Mouse (Mus musculus) hindbrain, embryonic 14.5 days (tissue): ENCODE results near the gene Edem3. TPM values are rescaled to one million over a fixed set of nuclear protein-coding genes. Genes with fewer than 3 reads are reported as not detected.
"Not testable (repeated sequence)": the region's sequence is repeated elsewhere in the genome, so short reads cannot be mapped to it uniquely, and the experiment has no call there.

Experiments
- ATAC-seq: fragments of 200-750 bp; cut with Nextera tagmentation; 2 replicates; pipeline ENCODE4 v1.8.0; 2017; ENCODE audit warnings: moderate number of reproducible peaks, mild to moderate bottlenecking, moderate TSS enrichment, moderate library complexity; ENCODE audit not compliant: low FRiP score
- DNase-seq: peaks from one replicate; pipeline ENCODE4 v3.0.0-alpha.2; 2015; ENCODE audit warnings: low spot score
- H3K27ac ChIP-seq: fragments of 300-500 bp; sonication (generic); 2 replicates; pipeline ENCODE4 v1.5.1; 2014; ENCODE audit warnings: mild to moderate bottlenecking, moderate library complexity
- H3K27me3 ChIP-seq: fragments of 300-500 bp; sonication (generic); 2 replicates; pipeline ENCODE4 v1.6.1; 2014; ENCODE audit warnings: mild to moderate bottlenecking, low read length, mixed read lengths; ENCODE audit not compliant: control insufficient read depth, insufficient read depth
- H3K36me3 ChIP-seq: fragments of 300-500 bp; sonication (generic); replicated peaks from 2 replicates; pipeline ENCODE4 v1.6.1; 2014; ENCODE audit not compliant: control insufficient read depth, insufficient read depth
- H3K4me1 ChIP-seq: fragments of 300-500 bp; sonication (generic); replicated peaks from 2 replicates; pipeline ENCODE4 v1.6.1; 2014; ENCODE audit warnings: antibody characterized with exemption, low read length, mixed read lengths; ENCODE audit not compliant: control insufficient read depth, insufficient read depth
- H3K4me2 ChIP-seq: fragments of 300-500 bp; sonication (generic); replicated peaks from 2 replicates; pipeline ENCODE4 v1.6.1; 2014; ENCODE audit warnings: mild to moderate bottlenecking, moderate library complexity
- H3K4me3 ChIP-seq: fragments of 300-500 bp; sonication (generic); replicated peaks from 2 replicates; pipeline ENCODE4 v1.5.1; 2014; ENCODE audit warnings: mild to moderate bottlenecking, low read length
- H3K9ac ChIP-seq: fragments of 300-500 bp; sonication (generic); 2 replicates; pipeline ENCODE4 v1.6.1; 2014
- H3K9me3 ChIP-seq: fragments of 300-500 bp; sonication (generic); 2 replicates; pipeline ENCODE4 v1.6.1; 2016; ENCODE audit warnings: low read length; ENCODE audit not compliant: control insufficient read depth
- WGBS: fragments of 180-500 bp; shearing (Covaris S2); extraction: QIAGEN DNeasy Blood & Tissue Kit; methylation state at CpG from one replicate; pipeline ENCODE4 v1.1.7; 2014; 5-methylcytosine and 5-hydroxymethylcytosine counted together
- polyA plus RNA-seq: library from polyadenylated mRNA; unstranded; fragments of >200 nt; fragmentation: Nextera tagmentation; extraction: Ambion mirVana; gene quantifications from 2 replicates; pipeline ENCODE4 v1.2.1, GENCODE M21; 2014

The Edem3 gene
- polyA plus RNA-seq, 1 experiment from 2014 or later: 28.3 TPM

GRCm38 (mm10) chr1:151781447-151781846 is 26.3 kb downstream of the Edem3 start:
- DNase-seq: no peak
- Histone ChIP-seq H3K36me3 (peaks cover 69% of the 10 kb centered on the region), H3K27me3 (no peaks in the 10 kb centered on the region), H3K27ac (no peak overlapping the region), H3K9ac (no peak overlapping the region), H3K4me2 (no peak overlapping the region), H3K4me3 (no peak overlapping the region), H3K9me3 (no peaks in the 10 kb centered on the region), H3K4me1 (no peaks in the 10 kb centered on the region)
- no peak for ATAC-seq
- 89% methylated on average over 7 of the region's 7 CpGs for WGBS

GRCm38 (mm10) chr1:151783403-151783802 is 28.2 kb downstream of the Edem3 start:
- Histone ChIP-seq H3K4me3 (no peak overlapping the region), H3K27me3 (no peaks in the 10 kb centered on the region), H3K9me3 (no peaks in the 10 kb centered on the region), H3K9ac (no peak overlapping the region), H3K27ac (no peak overlapping the region), H3K4me2 (no peak overlapping the region), H3K4me1 (no peaks in the 10 kb centered on the region), H3K36me3 (peaks cover 63% of the 10 kb centered on the region)
- ATAC-seq: no peak
- DNase-seq: no peak
- WGBS: 91% methylated on average over 2 of the region's 2 CpGs

- no peak for DNase-seq
- no peak for ATAC-seq
- H3K27ac ChIP-seq: no peak overlapping the region
- peaks cover 50% of the 10 kb centered on the region for H3K36me3 ChIP-seq
- no peak overlapping the region for H3K4me2 ChIP-seq
- H3K9me3 ChIP-seq: no peaks in the 10 kb centered on the region
- no peak overlapping the region for H3K4me3 ChIP-seq
- no peaks in the 10 kb centered on the region for H3K27me3 ChIP-seq
- no peak overlapping the region for H3K9ac ChIP-seq
- H3K4me1 ChIP-seq: no peaks in the 10 kb centered on the region
- 93% methylated on average over 5 of the region's 5 CpGs for WGBS
Measured at GRCm38 (mm10) chr1:151786406-151786805, 31.2 kb downstream of the Edem3 start.

GRCm38 (mm10) chr1:151789136-151789535 is 34.0 kb downstream of the Edem3 start:
- H3K4me1 ChIP-seq: no peaks in the 10 kb centered on the region
- 52% methylated on average over 4 of the region's 4 CpGs for WGBS
- no peak for ATAC-seq
- no peak overlapping the region for H3K9ac ChIP-seq
- H3K4me3 ChIP-seq: no peak overlapping the region
- peaks cover 49% of the 10 kb centered on the region for H3K36me3 ChIP-seq
- H3K4me2 ChIP-seq: no peak overlapping the region
- no peaks in the 10 kb centered on the region for H3K27me3 ChIP-seq
- no peak overlapping the region for H3K27ac ChIP-seq
- no peak for DNase-seq
- H3K9me3 ChIP-seq: no peaks in the 10 kb centered on the region

GRCm38 (mm10) chr1:151792076-151792475 is 36.9 kb downstream of the Edem3 start:
- H3K9me3 ChIP-seq, H3K27me3 ChIP-seq, H3K4me3 ChIP-seq, H3K4me1 ChIP-seq, ATAC-seq, H3K4me2 ChIP-seq, DNase-seq, H3K9ac ChIP-seq, H3K27ac ChIP-seq: not testable (repeated sequence)
- H3K36me3 ChIP-seq: peaks cover 55% of the 10 kb centered on the region
- 93% methylated on average over 8 of the region's 8 CpGs for WGBS

DNA sequence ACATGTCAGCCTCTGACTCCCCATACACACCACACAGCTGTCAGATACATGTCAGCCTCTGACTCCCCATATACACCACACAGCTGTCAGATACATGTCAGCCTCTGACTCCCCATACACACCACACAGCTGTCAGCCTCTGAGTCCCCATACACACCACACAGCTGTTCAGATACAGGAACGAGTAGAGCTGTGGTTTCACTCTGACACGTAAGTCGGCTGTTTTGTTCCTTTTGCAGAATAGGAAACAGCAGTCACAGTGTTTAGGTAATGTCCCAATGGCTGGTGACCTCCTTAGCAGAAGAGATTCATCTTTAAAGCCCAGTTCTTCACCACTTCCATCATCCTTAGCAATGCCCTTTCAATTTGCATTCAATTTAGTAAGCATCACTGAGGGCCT is 47.6 kb downstream of the Edem3 start:
- not testable (repeated sequence) for H3K4me1 ChIP-seq, ATAC-seq
- WGBS: 75% methylated on average over 3 of the region's 3 CpGs

DNA sequence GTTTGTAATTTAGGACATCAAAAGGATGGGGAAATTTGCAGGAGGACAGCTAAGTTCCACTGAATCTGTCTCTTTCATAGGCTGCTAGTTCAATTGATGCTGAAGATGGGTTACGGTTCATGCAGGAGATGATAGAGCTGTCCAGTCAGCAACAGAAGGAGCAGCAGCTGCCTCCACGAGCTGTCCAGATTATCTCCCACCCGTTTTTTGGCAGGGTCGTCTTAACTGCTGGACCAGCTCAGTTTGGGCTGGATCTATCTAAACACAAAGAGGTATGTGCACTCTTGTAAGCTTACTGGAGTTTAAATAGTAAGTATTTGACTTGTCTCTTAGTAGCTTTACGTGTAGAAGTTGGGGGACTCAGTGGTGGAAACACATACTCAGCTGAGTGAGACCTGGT is 52.1 kb downstream of the Edem3 start:
- WGBS: 92% methylated on average over 5 of the region's 5 CpGs
- peaks cover 74% of the 10 kb centered on the region for H3K36me3 ChIP-seq

More for the DNA sequence above, 47.6 kb downstream of the Edem3 start:
- H3K27ac ChIP-seq, H3K27me3 ChIP-seq, H3K9ac ChIP-seq, H3K4me3 ChIP-seq, DNase-seq, H3K9me3 ChIP-seq, H3K4me2 ChIP-seq: not testable (repeated sequence)
- H3K36me3 ChIP-seq: peaks cover 65% of the 10 kb centered on the region

DNA sequence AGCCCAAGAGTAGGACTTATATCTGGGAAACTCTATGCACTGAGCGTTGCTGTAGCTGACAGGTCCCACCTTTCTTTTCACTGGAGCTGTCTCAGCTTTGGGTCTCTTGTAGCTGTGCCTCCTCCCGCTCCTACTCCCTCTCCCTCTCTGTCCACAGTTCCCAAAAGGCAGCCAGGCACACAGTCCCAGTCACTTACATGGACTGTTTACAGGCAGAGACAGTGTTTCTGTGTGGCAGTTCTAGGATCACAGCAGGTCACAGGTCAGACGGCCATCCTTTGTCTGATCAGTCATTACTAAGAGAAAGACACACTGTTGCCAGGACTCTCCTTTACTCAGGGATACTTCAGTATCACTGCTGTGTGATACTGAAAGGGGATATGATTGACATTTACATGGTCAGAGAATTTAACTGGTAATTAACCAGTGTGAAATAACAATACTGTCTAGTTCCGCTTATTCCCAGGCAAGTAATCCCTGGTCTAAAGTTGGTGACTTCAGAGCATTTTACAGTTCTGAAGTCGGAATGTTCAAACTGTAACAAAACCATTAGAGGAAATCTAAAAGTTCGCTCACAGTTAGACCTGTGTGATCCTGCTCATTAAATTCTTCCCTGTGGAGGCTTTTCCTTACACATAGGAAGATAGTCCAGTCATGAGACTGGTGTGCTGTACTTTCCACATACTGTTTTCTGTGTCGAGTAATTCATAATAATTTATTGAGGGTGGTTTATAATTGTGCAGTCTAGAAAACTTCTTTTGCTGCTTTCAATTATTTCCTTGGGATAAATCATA is 55.7 kb downstream of the Edem3 start:
- Histone ChIP-seq H3K4me1 (no peaks in the 10 kb centered on the region), H3K27me3 (no peaks in the 10 kb centered on the region), H3K4me2 (no peak overlapping the region), H3K9me3 (no peaks in the 10 kb centered on the region), H3K4me3 (no peak overlapping the region), H3K9ac (no peak overlapping the region), H3K36me3 (peaks cover 56% of the 10 kb centered on the region), H3K27ac (no peak overlapping the region)
- DNase-seq (no peak), ATAC-seq (no peak)
- 52% methylated on average over 7 of the region's 7 CpGs for WGBS

More for the DNA sequence above, 52.1 kb downstream of the Edem3 start:
- Histone ChIP-seq H3K4me1 (no peaks in the 10 kb centered on the region), H3K27me3 (no peaks in the 10 kb centered on the region), H3K4me2 (no peak overlapping the region), H3K4me3 (no peak overlapping the region), H3K27ac (no peak overlapping the region), H3K9me3 (no peaks in the 10 kb centered on the region), H3K9ac (no peak overlapping the region)
- ATAC-seq (no peak), DNase-seq (no peak)

GRCm38 (mm10) chr1:151811456-151811855 is 56.3 kb downstream of the Edem3 start:
- Histone ChIP-seq H3K4me3 (no peak overlapping the region), H3K9me3 (no peaks in the 10 kb centered on the region), H3K4me1 (no peaks in the 10 kb centered on the region), H3K36me3 (peaks cover 59% of the 10 kb centered on the region), H3K27ac (no peak overlapping the region), H3K9ac (no peak overlapping the region), H3K4me2 (no peak overlapping the region), H3K27me3 (no peaks in the 10 kb centered on the region)
- ATAC-seq (no peak), DNase-seq (no peak)
- WGBS: 81% methylated on average over 16 of the region's 16 CpGs
